Mouse (Mus musculus): ENCODE data around the gene Zfp764. TPM values are rescaled to one million over a fixed set of nuclear protein-coding genes. Genes with fewer than 3 reads are reported as not detected.
"Not testable (repeated sequence)": the region's sequence is repeated elsewhere in the genome, so short reads cannot be mapped to it uniquely, and the experiment has no call there.

Gene Zfp764
- polyA plus RNA-seq, 1 experiment from 2014 or later: 8.5 TPM

GRCm38 (mm10) chr7:127375271-127376245, 31.1 kb downstream of the Zfp764 start, which contains the start of gene Zfp747:
Gene Zfp747 (minus strand): TSS chr7:127376050.
- not testable (repeated sequence) for H3K27me3 ChIP-seq (replicated peaks; ENCODE audit: control insufficient read depth, insufficient read depth, low read length); H3K4me1 ChIP-seq (ENCODE audit: control insufficient read depth, insufficient read depth, low read length); H3K36me3 ChIP-seq (ENCODE audit: control insufficient read depth, insufficient read depth, low read length); H3K9me3 ChIP-seq (ENCODE audit: control insufficient read depth, low read length)
- peak within 1 kb of the TSS; percentile 64 for H3K4me3 ChIP-seq (ENCODE audit: low read length)
- ATAC-seq: peak; percentile 92
- H3K4me2 ChIP-seq (ENCODE audit: low read depth, low read length): peak within 1 kb of the TSS; percentile 65
- WGBS: 2% methylated on average over 49 of the region's 49 CpGs
- peak within 1 kb of the TSS; percentile 78 for H3K9ac ChIP-seq (ENCODE audit: low read depth, low read length)
- peak within 1 kb of the TSS; percentile 83 for H3K27ac ChIP-seq (ENCODE audit: low read length)

GRCm38 (mm10) chr7:127371870-127372269, 34.8 kb downstream of the Zfp764 start:
- 84% methylated on average over 3 of the region's 3 CpGs for WGBS

GRCm38 (mm10) chr7:127371213-127371612, 35.4 kb downstream of the Zfp764 start:
- no peaks in the 10 kb centered on the region for H3K27me3 ChIP-seq (replicated peaks; ENCODE audit: control insufficient read depth, insufficient read depth, low read length)
- peaks cover 9% of the 10 kb centered on the region; the same call in 1 of the 2 replicates for H3K36me3 ChIP-seq (ENCODE audit: control insufficient read depth, insufficient read depth, low read length)
- no peaks in the 10 kb centered on the region for H3K4me1 ChIP-seq (ENCODE audit: control insufficient read depth, insufficient read depth, low read length)
- 86% methylated on average over 2 of the region's 2 CpGs for WGBS
- no peak overlapping the region for H3K4me2 ChIP-seq (ENCODE audit: low read depth, low read length)
- H3K9me3 ChIP-seq (ENCODE audit: control insufficient read depth, low read length): 0 out of 2 replicates have a peak, but pooled peaks cover 3% of the 10 kb centered on the region
- no peak overlapping the region for H3K4me3 ChIP-seq (ENCODE audit: low read length)
- no peak overlapping the region for H3K27ac ChIP-seq (ENCODE audit: low read length)
- ATAC-seq: no peak
- H3K9ac ChIP-seq (ENCODE audit: low read depth, low read length): no peak overlapping the region

More at GRCm38 (mm10) chr7:127371870-127372269, 34.8 kb downstream of the Zfp764 start:
- not testable (repeated sequence) for H3K9ac ChIP-seq (ENCODE audit: low read depth, low read length); H3K4me1 ChIP-seq (ENCODE audit: control insufficient read depth, insufficient read depth, low read length); H3K9me3 ChIP-seq (ENCODE audit: control insufficient read depth, low read length); H3K4me3 ChIP-seq (ENCODE audit: low read length); H3K27me3 ChIP-seq (replicated peaks; ENCODE audit: control insufficient read depth, insufficient read depth, low read length); H3K4me2 ChIP-seq (ENCODE audit: low read depth, low read length); H3K36me3 ChIP-seq (ENCODE audit: control insufficient read depth, insufficient read depth, low read length); H3K27ac ChIP-seq (ENCODE audit: low read length); ATAC-seq

GRCm38 (mm10) chr7:127366249-127366648, 40.4 kb downstream of the Zfp764 start:
- H3K4me1 ChIP-seq (ENCODE audit: control insufficient read depth, insufficient read depth, low read length): peaks cover 10% of the 10 kb centered on the region
- no peaks in the 10 kb centered on the region for H3K27me3 ChIP-seq (replicated peaks; ENCODE audit: control insufficient read depth, insufficient read depth, low read length)
- H3K36me3 ChIP-seq (ENCODE audit: control insufficient read depth, insufficient read depth, low read length): no peaks in the 10 kb centered on the region
- ATAC-seq: no peak
- no peak overlapping the region for H3K4me3 ChIP-seq (ENCODE audit: low read length)
- WGBS: 75% methylated on average over 3 of the region's 3 CpGs
- no peak overlapping the region for H3K27ac ChIP-seq (ENCODE audit: low read length)
- H3K9ac ChIP-seq (ENCODE audit: low read depth, low read length): no peak overlapping the region
- no peak overlapping the region for H3K4me2 ChIP-seq (ENCODE audit: low read depth, low read length)
- no peaks in the 10 kb centered on the region for H3K9me3 ChIP-seq (ENCODE audit: control insufficient read depth, low read length)

GRCm38 (mm10) chr7:127364166-127364565, 42.5 kb downstream of the Zfp764 start:
- 68% methylated on average over 4 of the region's 4 CpGs for WGBS
- no peak for ATAC-seq
- Histone ChIP-seq H3K27ac (ENCODE audit: low read length) (peak overlapping the region; percentile 69), H3K9me3 (ENCODE audit: control insufficient read depth, low read length) (no peaks in the 10 kb centered on the region), H3K9ac (ENCODE audit: low read depth, low read length) (peak overlapping the region; percentile 74), H3K4me2 (ENCODE audit: low read depth, low read length) (peak overlapping the region; percentile 67; the same call in 1 of the 2 replicates), H3K4me3 (ENCODE audit: low read length) (peak overlapping the region; percentile 49), H3K4me1 (ENCODE audit: control insufficient read depth, insufficient read depth, low read length) (peaks cover 10% of the 10 kb centered on the region), H3K27me3 (replicated peaks; ENCODE audit: control insufficient read depth, insufficient read depth, low read length) (no peaks in the 10 kb centered on the region), H3K36me3 (ENCODE audit: control insufficient read depth, insufficient read depth, low read length) (no peaks in the 10 kb centered on the region)

- Histone ChIP-seq H3K36me3 (ENCODE audit: control insufficient read depth, insufficient read depth, low read length) (no peaks in the 10 kb centered on the region), H3K4me1 (ENCODE audit: control insufficient read depth, insufficient read depth, low read length) (peaks cover 10% of the 10 kb centered on the region), H3K9ac (ENCODE audit: low read depth, low read length) (peak overlapping the region; percentile 74), H3K4me3 (ENCODE audit: low read length) (peak overlapping the region; percentile 49), H3K27ac (ENCODE audit: low read length) (peak overlapping the region; percentile 69), H3K27me3 (replicated peaks; ENCODE audit: control insufficient read depth, insufficient read depth, low read length) (no peaks in the 10 kb centered on the region), H3K9me3 (ENCODE audit: control insufficient read depth, low read length) (no peaks in the 10 kb centered on the region), H3K4me2 (ENCODE audit: low read depth, low read length) (peak overlapping the region; percentile 67)
- WGBS: 4% methylated on average over 24 of the region's 24 CpGs
- ATAC-seq: peak; percentile 25
These were observed 43.1 kb downstream of the Zfp764 start for GRCm38 (mm10) chr7:127363475-127363921.

- not testable (repeated sequence) for H3K36me3 ChIP-seq (ENCODE audit: control insufficient read depth, insufficient read depth, low read length); H3K4me1 ChIP-seq (ENCODE audit: control insufficient read depth, insufficient read depth, low read length); ATAC-seq; H3K27ac ChIP-seq (ENCODE audit: low read length); H3K9me3 ChIP-seq (ENCODE audit: control insufficient read depth, low read length); H3K27me3 ChIP-seq (replicated peaks; ENCODE audit: control insufficient read depth, insufficient read depth, low read length)
- Histone ChIP-seq H3K4me2 (ENCODE audit: low read depth, low read length) (peak overlapping the region; percentile 32; the same call in 1 of the 2 replicates), H3K9ac (ENCODE audit: low read depth, low read length) (0 out of 2 replicates have a peak overlapping the region, but pooled peaks have one; percentile 40), H3K4me3 (ENCODE audit: low read length) (0 out of 2 replicates have a peak overlapping the region, but pooled peaks have one; percentile 21)
- WGBS: 23% methylated on average over 13 of the region's 13 CpGs
These were observed 44.2 kb downstream of the Zfp764 start for GRCm38 (mm10) chr7:127362418-127362817.

GRCm38 (mm10) chr7:127361449-127361848, 45.2 kb downstream of the Zfp764 start:
- no peak overlapping the region for H3K9ac ChIP-seq (ENCODE audit: low read depth, low read length)
- H3K9me3 ChIP-seq (ENCODE audit: control insufficient read depth, low read length): no peaks in the 10 kb centered on the region
- no peaks in the 10 kb centered on the region for H3K36me3 ChIP-seq (ENCODE audit: control insufficient read depth, insufficient read depth, low read length)
- peak; percentile 89 for ATAC-seq
- no peaks in the 10 kb centered on the region for H3K27me3 ChIP-seq (replicated peaks; ENCODE audit: control insufficient read depth, insufficient read depth, low read length)
- H3K4me3 ChIP-seq (ENCODE audit: low read length): no peak overlapping the region
- peaks cover 10% of the 10 kb centered on the region for H3K4me1 ChIP-seq (ENCODE audit: control insufficient read depth, insufficient read depth, low read length)
- H3K27ac ChIP-seq (ENCODE audit: low read length): peak overlapping the region; percentile 66
- WGBS: 38% methylated on average over 13 of the region's 13 CpGs
- H3K4me2 ChIP-seq (ENCODE audit: low read depth, low read length): no peak overlapping the region

GRCm38 (mm10) chr7:127360265-127360664, 46.4 kb downstream of the Zfp764 start:
- H3K27me3 ChIP-seq (replicated peaks; ENCODE audit: control insufficient read depth, insufficient read depth, low read length): no peaks in the 10 kb centered on the region
- H3K4me3 ChIP-seq (ENCODE audit: low read length): no peak overlapping the region
- 0 out of 2 replicates have a peak overlapping the region, but pooled peaks have one; percentile 11 for H3K27ac ChIP-seq (ENCODE audit: low read length)
- H3K9me3 ChIP-seq (ENCODE audit: control insufficient read depth, low read length): no peaks in the 10 kb centered on the region
- 46% methylated on average over 4 of the region's 4 CpGs for WGBS
- ATAC-seq: peak; percentile 72
- peaks cover 10% of the 10 kb centered on the region for H3K4me1 ChIP-seq (ENCODE audit: control insufficient read depth, insufficient read depth, low read length)
- H3K4me2 ChIP-seq (ENCODE audit: low read depth, low read length): no peak overlapping the region
- no peaks in the 10 kb centered on the region for H3K36me3 ChIP-seq (ENCODE audit: control insufficient read depth, insufficient read depth, low read length)
- H3K9ac ChIP-seq (ENCODE audit: low read depth, low read length): no peak overlapping the region
